Mouse (Mus musculus): ENCODE results near the gene Adamts13. TPM values are rescaled to one million over a fixed set of nuclear protein-coding genes. Genes with fewer than 3 reads are reported as not detected.

The Adamts13 gene
- polyA plus RNA-seq, 1 experiment from 2014 or later, result not detected

DNA sequence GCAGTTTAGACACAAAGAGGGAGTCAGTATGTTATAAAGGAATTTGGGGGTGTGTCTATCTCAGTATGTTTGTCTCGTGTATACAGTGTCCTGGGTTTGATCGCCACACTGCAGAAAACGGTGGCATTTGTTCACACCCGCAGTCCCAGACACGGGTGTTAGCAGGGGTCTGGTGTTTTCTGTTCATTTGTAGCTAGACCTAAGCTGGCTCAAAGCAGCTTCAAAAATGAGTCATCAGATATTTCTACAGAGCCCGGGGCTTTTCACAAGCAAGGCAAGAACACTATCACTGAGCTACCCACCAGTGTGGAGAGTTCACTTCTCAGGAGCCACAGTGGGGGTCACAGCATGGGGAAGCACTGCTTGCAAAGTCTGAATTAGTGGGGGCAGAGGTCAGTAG is 76.2 kb downstream of the Adamts13 start:
- H3K4me3 ChIP-seq (ENCODE audit: low read depth, low read length), result no peak overlapping the region
- H3K9ac ChIP-seq (ENCODE audit: low read depth, low read length), result no peak overlapping the region
- no peak overlapping the region for H3K4me2 ChIP-seq (ENCODE audit: low read depth, low read length)
- H3K27me3 ChIP-seq (replicated peaks; ENCODE audit: control insufficient read depth, insufficient read depth, low read length), result no peaks in the 10 kb centered on the region
- DNase-seq (ENCODE audit: low spot score) (no peak), ATAC-seq (ENCODE audit: low read depth) (no peak)
- H3K9me3 ChIP-seq (ENCODE audit: control insufficient read depth, low read length), result no peaks in the 10 kb centered on the region
- H3K36me3 ChIP-seq (ENCODE audit: control insufficient read depth, insufficient read depth, low read length), result no peaks in the 10 kb centered on the region
- H3K27ac ChIP-seq (replicated peaks; ENCODE audit: low read depth, low read length), result no peak overlapping the region
- no peaks in the 10 kb centered on the region for H3K4me1 ChIP-seq (ENCODE audit: control insufficient read depth, insufficient read depth, low read length)
- 36% methylated on average over 6 of the region's 6 CpGs for WGBS

DNA sequence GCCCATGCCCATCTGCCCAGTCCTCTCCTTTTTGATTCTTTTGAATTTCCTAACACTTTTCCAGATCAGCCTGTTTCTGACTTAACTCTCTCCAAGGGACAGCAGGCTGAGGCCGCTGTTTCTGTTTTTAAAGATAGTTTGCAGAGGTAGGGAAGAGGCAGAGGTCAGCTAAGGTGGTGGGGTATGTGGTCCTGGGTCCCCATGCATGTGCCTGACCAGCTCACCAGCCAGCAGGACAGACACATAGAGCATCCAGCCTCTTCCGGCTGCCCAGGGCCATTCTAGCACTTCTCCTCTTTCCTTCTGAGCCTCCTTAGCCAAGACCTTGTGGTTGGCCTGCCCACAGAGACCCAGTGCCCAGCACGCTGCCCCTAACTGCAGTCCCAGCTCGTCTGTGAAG is 85.0 kb downstream of the Adamts13 start:
- Histone ChIP-seq H3K4me2 (ENCODE audit: low read depth, low read length) (peak overlapping the region; percentile 29; the same call in 1 of the 2 replicates), H3K9ac (ENCODE audit: low read depth, low read length) (no peak overlapping the region), H3K4me1 (ENCODE audit: control insufficient read depth, insufficient read depth, low read length) (peaks cover 14% of the 10 kb centered on the region), H3K4me3 (ENCODE audit: low read depth, low read length) (no peak overlapping the region), H3K27ac (replicated peaks; ENCODE audit: low read depth, low read length) (peak overlapping the region; percentile 59), H3K27me3 (replicated peaks; ENCODE audit: control insufficient read depth, insufficient read depth, low read length) (no peaks in the 10 kb centered on the region), H3K9me3 (ENCODE audit: control insufficient read depth, low read length) (no peaks in the 10 kb centered on the region), H3K36me3 (ENCODE audit: control insufficient read depth, insufficient read depth, low read length) (no peaks in the 10 kb centered on the region)
- no peak for ATAC-seq (ENCODE audit: low read depth)
- no peak for DNase-seq (ENCODE audit: low spot score)
- 42% methylated on average over 4 of the region's 4 CpGs for WGBS

DNA sequence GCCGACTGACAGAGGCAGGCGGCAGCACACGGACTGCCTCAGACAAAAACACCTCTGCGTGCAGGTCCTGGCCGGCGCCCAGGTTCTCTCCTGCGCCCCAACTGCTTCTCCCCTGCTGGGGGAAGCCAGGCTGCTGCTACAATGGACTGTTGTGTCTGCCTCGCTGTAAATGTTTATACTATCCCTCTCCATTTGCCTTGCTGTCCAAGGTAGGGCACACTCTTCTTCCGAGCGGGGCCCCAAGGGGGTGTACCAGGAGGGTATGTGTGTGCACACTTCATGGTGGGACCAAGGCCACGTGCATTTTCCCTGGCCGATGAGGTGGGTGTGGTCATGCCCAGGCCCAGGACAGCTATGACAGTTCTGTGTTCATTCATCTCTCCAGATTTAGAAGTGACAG is 85.5 kb downstream of the Adamts13 start:
- peaks cover 14% of the 10 kb centered on the region for H3K4me1 ChIP-seq (ENCODE audit: control insufficient read depth, insufficient read depth, low read length)
- no peaks in the 10 kb centered on the region for H3K9me3 ChIP-seq (ENCODE audit: control insufficient read depth, low read length)
- H3K27me3 ChIP-seq (replicated peaks; ENCODE audit: control insufficient read depth, insufficient read depth, low read length), result no peaks in the 10 kb centered on the region
- peak overlapping the region; percentile 59 for H3K27ac ChIP-seq (replicated peaks; ENCODE audit: low read depth, low read length)
- H3K4me3 ChIP-seq (ENCODE audit: low read depth, low read length), result no peak overlapping the region
- DNase-seq (ENCODE audit: low spot score), result peak; percentile 63
- 25% methylated on average over 12 of the region's 12 CpGs for WGBS
- H3K4me2 ChIP-seq (ENCODE audit: low read depth, low read length), result peak overlapping the region; percentile 29
- no peaks in the 10 kb centered on the region for H3K36me3 ChIP-seq (ENCODE audit: control insufficient read depth, insufficient read depth, low read length)
- ATAC-seq (ENCODE audit: low read depth), result peak; percentile 74
- no peak overlapping the region for H3K9ac ChIP-seq (ENCODE audit: low read depth, low read length)

DNA sequence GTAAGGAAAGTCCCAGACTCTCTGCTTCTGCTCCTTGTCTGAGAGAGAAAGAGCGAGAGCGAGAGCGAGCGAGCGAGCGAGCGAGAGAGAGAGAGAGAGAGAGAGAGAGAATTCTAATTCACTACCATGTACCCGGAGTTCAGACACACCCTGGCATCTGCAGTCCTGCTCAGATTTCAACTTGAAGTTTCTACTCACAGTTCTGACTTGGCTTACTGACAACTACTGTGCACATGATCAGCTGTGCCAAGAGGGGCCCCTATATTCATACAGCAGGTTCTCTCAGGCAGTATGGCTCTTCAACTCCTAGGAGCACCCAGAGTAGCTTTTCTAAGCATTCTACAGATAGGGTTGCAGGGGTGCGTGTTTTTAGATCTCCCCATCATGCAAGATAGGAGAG is 86.0 kb downstream of the Adamts13 start:
- H3K4me3 ChIP-seq (ENCODE audit: low read depth, low read length), result no peak overlapping the region
- H3K9me3 ChIP-seq (ENCODE audit: control insufficient read depth, low read length), result no peaks in the 10 kb centered on the region
- peak; percentile 86 for DNase-seq (ENCODE audit: low spot score)
- peaks cover 14% of the 10 kb centered on the region for H3K4me1 ChIP-seq (ENCODE audit: control insufficient read depth, insufficient read depth, low read length)
- H3K36me3 ChIP-seq (ENCODE audit: control insufficient read depth, insufficient read depth, low read length), result no peaks in the 10 kb centered on the region
- H3K9ac ChIP-seq (ENCODE audit: low read depth, low read length), result no peak overlapping the region
- H3K4me2 ChIP-seq (ENCODE audit: low read depth, low read length), result peak overlapping the region; percentile 29
- H3K27ac ChIP-seq (replicated peaks; ENCODE audit: low read depth, low read length), result peak overlapping the region; percentile 59
- WGBS, result 68% methylated on average over 9 of the region's 9 CpGs
- H3K27me3 ChIP-seq (replicated peaks; ENCODE audit: control insufficient read depth, insufficient read depth, low read length), result no peaks in the 10 kb centered on the region
- peak; percentile 73 for ATAC-seq (ENCODE audit: low read depth)

Other genes starting within 250 kb of the Adamts13 start
- not detected in 2 replicates for gene Abo, start 108.4 kb upstream of the Adamts13 start, polyA plus RNA-seq (2014; fragmentation: Nextera tagmentation; extraction: Ambion mirVana)
- 14.4 and 15.4 TPM in 2 replicates for gene Surf6, start 70.5 kb upstream of the Adamts13 start, polyA plus RNA-seq (2014; fragmentation: Nextera tagmentation; extraction: Ambion mirVana)
- 30.6 and 36.3 TPM in 2 replicates for gene Med22, start 62.7 kb upstream of the Adamts13 start, polyA plus RNA-seq (2014; fragmentation: Nextera tagmentation; extraction: Ambion mirVana)
- 667 and 701 TPM in 2 replicates for gene Rpl7a, start 62.7 kb upstream of the Adamts13 start, polyA plus RNA-seq (2014; fragmentation: Nextera tagmentation; extraction: Ambion mirVana)
- 31.2 and 34.3 TPM in 2 replicates for gene Surf2, start 57.0 kb upstream of the Adamts13 start, polyA plus RNA-seq (2014; fragmentation: Nextera tagmentation; extraction: Ambion mirVana)
- 42.9 and 50.8 TPM in 2 replicates for gene Surf1, start 56.9 kb upstream of the Adamts13 start, polyA plus RNA-seq (2014; fragmentation: Nextera tagmentation; extraction: Ambion mirVana)
- 272 and 273 TPM in 2 replicates for gene Surf4, start 39.5 kb upstream of the Adamts13 start, polyA plus RNA-seq (2014; fragmentation: Nextera tagmentation; extraction: Ambion mirVana)
- gene Stkld1, start 39.4 kb upstream of the Adamts13 start, polyA plus RNA-seq (2014; fragmentation: Nextera tagmentation; extraction: Ambion mirVana), result 0.07 and 0.16 TPM in 2 replicates
- 39.5 and 40.8 TPM in 2 replicates for gene Rexo4, start 9.0 kb upstream of the Adamts13 start, polyA plus RNA-seq (2014; fragmentation: Nextera tagmentation; extraction: Ambion mirVana)
- gene Cacfd1, start 36.5 kb downstream of the Adamts13 start, polyA plus RNA-seq (2014; fragmentation: Nextera tagmentation; extraction: Ambion mirVana), result 57.6 and 65.0 TPM in 2 replicates
- 0.63 and 1.4 TPM in 2 replicates for gene Slc2a6, start 54.6 kb downstream of the Adamts13 start, polyA plus RNA-seq (2014; fragmentation: Nextera tagmentation; extraction: Ambion mirVana)
- gene Mymk, start 98.8 kb downstream of the Adamts13 start, polyA plus RNA-seq (2014; fragmentation: Nextera tagmentation; extraction: Ambion mirVana), result 90.3 and 111 TPM in 2 replicates
- 4.6 and 8.0 TPM in 2 replicates for gene Adamtsl2, start 106.0 kb downstream of the Adamts13 start, polyA plus RNA-seq (2014; fragmentation: Nextera tagmentation; extraction: Ambion mirVana)
- 0.31 and 0.35 TPM in 2 replicates for gene Fam163b, start 169.1 kb downstream of the Adamts13 start, polyA plus RNA-seq (2014; fragmentation: Nextera tagmentation; extraction: Ambion mirVana)
- gene Dbh, start 191.8 kb downstream of the Adamts13 start, polyA plus RNA-seq (2014; fragmentation: Nextera tagmentation; extraction: Ambion mirVana), result 2.1 and 3.9 TPM in 2 replicates

Data from embryonic facial prominence, embryonic 14.5 days (tissue).